Mouse (Mus musculus) spleen, postnatal 14 days (tissue): Measurements from ENCODE around the gene Tnp1.

Experiments
- DNase-seq, 2 experiments: peaks; one replicate each; pipeline ENCODE4 v3.0.0; 2021 to 2022; ENCODE audit warnings: low spot score in 2 of 2

The Tnp1 gene

GRCm38 (mm10) chr1:73006847-73007246 lies 8.9 kb downstream of the Tnp1 start:
- no peak for DNase-seq

GRCm38 (mm10) chr1:73004890-73005289 lies 10.8 kb downstream of the Tnp1 start:
- no peak for DNase-seq

GRCm38 (mm10) chr1:73002637-73003036 lies 13.1 kb downstream of the Tnp1 start:
- no peak for DNase-seq

GRCm38 (mm10) chr1:73001961-73002360 lies 13.7 kb downstream of the Tnp1 start:
- no peak for DNase-seq

GRCm38 (mm10) chr1:72994751-72995528 lies 20.8 kb downstream of the Tnp1 start:
- DNase-seq = no peak

DNA sequence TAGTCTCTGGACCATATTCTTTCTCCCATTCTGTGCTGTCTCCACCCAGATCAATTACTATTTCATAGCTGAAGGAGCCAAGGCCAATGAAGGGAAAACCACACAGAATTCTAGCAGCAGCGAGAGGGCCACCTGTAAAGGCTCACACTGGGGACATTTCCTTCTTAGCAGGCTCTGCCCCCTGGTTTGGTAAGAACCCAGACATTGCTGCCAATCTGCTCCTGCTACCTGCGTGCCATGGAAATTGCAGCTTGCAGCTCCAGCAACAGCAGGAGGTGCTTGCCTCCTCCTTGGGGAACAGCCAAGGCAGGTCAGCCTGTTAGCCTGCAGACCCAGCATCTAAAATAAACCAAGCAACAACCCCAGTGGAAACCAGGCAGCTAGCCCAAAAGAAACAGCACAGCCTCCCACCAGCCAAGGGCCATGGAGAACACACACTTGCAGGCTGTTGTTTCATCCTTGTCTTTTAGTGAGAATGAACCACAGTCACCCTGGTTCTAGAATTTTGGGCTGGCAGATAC lies 22.7 kb downstream of the Tnp1 start:
- no peak for DNase-seq

DNA sequence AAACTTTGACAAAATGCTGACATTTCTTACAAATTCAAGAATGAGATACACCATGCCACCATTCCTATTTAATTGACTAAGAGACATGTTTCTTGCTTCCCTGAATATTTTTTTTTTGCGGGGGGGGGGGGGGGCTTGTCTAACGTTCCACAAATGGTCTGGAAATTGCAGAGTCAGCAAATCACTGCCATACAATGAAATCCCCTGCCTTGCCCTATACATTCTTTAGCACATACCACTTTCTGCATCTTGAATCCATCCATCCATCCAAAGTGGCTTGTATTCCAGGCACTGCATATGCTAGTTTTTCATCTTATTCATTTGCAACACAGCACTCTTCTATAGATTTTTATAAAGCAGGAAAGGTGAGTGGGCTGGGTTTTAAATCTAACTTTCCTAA lies 23.5 kb downstream of the Tnp1 start:
- no peak for DNase-seq

GRCm38 (mm10) chr1:72988904-72989303 lies 26.8 kb downstream of the Tnp1 start:
- no peak for DNase-seq

DNA sequence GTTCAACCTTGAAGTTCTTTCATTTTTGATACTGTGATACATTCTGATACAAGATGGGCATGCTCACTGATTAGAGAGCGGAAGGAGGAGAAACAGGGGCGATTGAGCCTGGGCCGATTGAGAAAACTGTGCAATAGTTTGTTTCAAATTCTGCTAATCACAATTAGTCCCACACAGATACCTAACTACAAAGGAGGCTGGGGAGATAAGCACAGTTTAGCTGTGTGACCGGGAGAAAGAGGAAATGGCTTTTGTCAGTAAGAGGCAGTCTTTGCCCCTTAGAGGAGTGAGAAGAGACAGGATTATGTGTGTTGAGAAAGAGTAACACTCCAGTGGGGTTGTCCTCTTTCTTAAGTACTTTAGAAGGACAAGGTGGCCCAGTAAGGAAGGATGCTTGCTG lies 29.0 kb downstream of the Tnp1 start:
- DNase-seq = no peak

GRCm38 (mm10) chr1:72978956-72979355 lies 36.8 kb downstream of the Tnp1 start:
- DNase-seq = no peak

GRCm38 (mm10) chr1:72974226-72974625 lies 41.5 kb downstream of the Tnp1 start:
- DNase-seq = no peak

GRCm38 (mm10) chr1:72970461-72970860 lies 45.2 kb downstream of the Tnp1 start:
- no peak for DNase-seq

GRCm38 (mm10) chr1:72969113-72969812 lies 46.4 kb downstream of the Tnp1 start:
- DNase-seq = no peak

- no peak for DNase-seq
These were observed 49.3 kb downstream of the Tnp1 start for GRCm38 (mm10) chr1:72966423-72966822.
